Mouse (Mus musculus) gastrocnemius, postnatal 4 days (tissue): ENCODE measurements around the gene Pmp22. TPM values are rescaled to one million over a fixed set of nuclear protein-coding genes. Genes with fewer than 3 reads are reported as not detected.
A peak's percentile ranks its signal among the peaks of the same experiment; 100 is the strongest.

Experiments
- DNase-seq, 2 experiments: peaks; one replicate each; pipeline ENCODE4 v3.0.0; 2021 to 2022; ENCODE audit warnings: low spot score in 2 of 2, mixed read lengths in 2 of 2
- long read RNA-seq, 2 experiments: library from polyadenylated mRNA; stranded (forward); transcript quantifications; one replicate each; pipeline ENCODE4 v2.0.0; 2021
- total RNA-seq, 2 experiments: library from RNA; stranded (reverse); gene quantifications; 2 replicates each; pipeline ENCODE4 v1.2.3; 2021

The Pmp22 gene
- total RNA-seq, result 100 to 1,000 TPM; 370 to 372 TPM
- long read RNA-seq, experiment 1, transcript Pmp22-201 (5 exons, 1,800 nt), result major isoform, 585 of 1,689 reads
- long read RNA-seq, experiment 1, transcript Pmp22-204 (5 exons, 1,822 nt), result minor isoform, 190 of 1,689 reads
- long read RNA-seq, experiment 1, transcript Pmp22-202 (4 exons, 733 nt), result minor isoform, 42 of 1,689 reads
- long read RNA-seq, experiment 1, transcript Pmp22-203 (5 exons, 723 nt), result minor isoform, 7 of 1,689 reads
- long read RNA-seq, experiment 1, partial matches to known transcripts, result 305 of 1,689 reads
- long read RNA-seq, experiment 1, other reads (novel, unspliced or antisense), result 560 of 1,689 reads
- long read RNA-seq, experiment 2, transcript Pmp22-202 (4 exons, 733 nt), result minor isoform, 28 of 747 reads
- long read RNA-seq, experiment 2, transcript Pmp22-201 (5 exons, 1,800 nt), result major isoform, 361 of 747 reads
- long read RNA-seq, experiment 2, transcript Pmp22-204 (5 exons, 1,822 nt), result minor isoform, 66 of 747 reads
- long read RNA-seq, experiment 2, partial matches to known transcripts, result 8 of 747 reads
- long read RNA-seq, experiment 2, other reads (novel, unspliced or antisense), result 280 of 747 reads

DNA sequence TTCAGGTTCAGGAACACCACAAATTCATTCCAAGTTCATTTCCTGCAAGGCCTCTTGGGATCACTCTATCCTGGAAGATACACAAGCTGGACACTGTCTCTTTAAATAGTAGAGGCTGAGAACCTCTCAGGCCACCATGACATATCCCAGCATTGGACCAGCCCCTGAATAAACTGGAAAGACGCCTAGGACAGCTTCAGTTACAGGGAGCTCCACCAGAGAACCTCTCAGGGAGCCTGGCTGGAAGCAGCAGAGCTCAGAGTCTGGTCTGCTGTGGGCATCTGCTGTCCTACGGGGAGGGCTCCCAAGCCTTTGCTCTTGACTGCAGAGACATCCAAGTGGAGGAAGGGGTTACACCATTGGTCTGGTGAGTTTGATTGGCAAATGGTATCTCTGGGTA lies at the start of gene Pmp22:
Gene Pmp22 (plus strand): TSS at position 199 of the 400 bp plus-strand sequence.
- peak in 1 of 2 experiments; percentile 48 for DNase-seq

DNA sequence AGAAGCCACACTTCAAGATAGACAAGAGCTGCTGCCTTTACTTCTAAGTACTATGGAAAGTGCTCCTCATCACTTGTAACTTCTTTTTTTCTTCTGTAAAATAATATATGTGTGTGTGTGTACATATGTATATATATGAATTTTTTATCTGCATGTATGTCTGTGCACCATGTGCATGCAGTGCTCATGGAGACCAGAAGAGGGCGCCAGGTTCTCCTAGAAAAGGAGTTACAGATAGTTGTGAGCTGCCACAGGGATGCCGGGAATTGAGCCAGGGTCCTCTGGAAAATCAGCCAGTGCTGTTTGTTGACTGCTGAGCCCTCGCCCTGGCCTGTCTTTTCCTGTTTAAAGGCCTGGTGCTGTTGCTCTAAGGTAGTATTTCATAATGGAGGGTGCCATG lies 44.2 kb upstream of the Pmp22 start:
- DNase-seq, result no peak

DNA sequence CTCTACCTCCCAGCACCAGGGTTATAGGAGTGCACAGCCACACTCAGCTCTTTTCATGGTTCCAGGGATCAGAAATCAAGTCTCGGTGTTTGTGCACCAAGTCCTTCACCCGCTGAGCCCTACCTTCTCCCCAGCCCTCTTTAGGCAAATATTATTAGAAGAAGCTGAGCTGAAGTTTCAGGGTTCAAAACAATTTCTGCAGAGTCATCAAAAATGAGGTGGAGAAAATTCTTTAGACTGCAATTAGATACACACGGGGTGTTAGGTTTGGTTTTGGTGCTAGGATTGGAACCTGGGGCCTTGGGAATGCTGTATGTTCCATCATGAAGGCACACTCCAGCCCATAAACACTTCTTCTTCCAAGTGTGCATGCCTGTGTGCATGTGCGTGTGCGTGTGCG lies 40.1 kb upstream of the Pmp22 start:
- DNase-seq, result no peak

DNA sequence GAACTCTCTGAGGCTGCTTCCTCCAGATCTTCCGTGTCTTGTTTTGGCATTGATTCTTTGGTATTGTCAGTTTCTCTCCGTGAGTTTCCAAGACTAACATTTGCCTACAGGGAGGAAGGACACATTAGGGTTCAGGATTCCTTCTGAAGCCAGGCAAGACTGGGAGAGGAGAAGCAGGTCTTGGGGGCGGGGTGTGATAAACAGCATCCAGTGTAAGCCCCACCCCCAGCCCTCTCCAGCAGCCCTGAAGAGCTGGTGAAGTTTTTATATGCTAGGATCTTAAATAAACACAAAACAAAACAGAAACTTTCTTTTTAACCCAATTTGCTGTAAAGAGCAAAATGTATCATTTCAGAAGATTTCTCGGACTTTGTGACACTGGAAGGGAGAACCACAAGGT lies 38.6 kb upstream of the Pmp22 start:
- no peak for DNase-seq

DNA sequence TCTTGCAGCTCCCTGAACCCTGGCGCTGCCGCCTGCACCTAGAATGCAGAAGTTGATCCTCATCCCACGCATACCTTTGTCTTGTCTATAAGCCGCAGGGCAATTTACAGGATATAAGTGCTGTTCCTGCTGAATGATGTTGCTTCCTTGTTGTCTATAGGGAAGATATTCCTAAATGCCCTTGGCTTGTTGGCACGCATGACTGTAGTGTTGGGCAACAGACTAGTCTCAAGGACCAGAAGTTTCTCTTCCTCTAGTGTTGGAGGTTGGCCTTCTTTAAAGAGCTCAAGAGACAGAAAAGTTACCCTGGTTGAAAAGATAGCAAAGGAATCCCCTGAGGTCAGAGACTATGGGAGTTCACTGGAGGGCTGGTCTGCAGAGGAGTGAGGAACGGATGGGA lies 37.8 kb upstream of the Pmp22 start:
- DNase-seq, result no peak

DNA sequence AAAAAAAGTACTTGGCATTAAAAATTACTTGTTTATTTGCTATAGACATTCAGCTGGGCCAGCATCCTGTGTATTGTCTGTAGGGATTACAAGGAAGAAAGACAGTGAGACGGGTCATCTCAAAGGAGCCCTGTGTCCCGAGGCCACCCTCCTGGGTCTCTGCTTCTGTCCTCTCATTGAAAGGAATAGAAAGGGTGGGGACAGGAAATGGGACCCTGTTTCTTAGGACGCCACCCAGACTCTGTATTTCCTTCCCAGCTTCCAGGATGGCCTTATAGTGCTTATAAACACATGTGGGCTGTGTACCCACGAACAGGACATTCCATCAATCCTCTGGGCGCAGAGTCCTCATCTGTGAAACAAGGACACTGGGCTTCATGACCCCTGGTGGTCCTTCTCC lies 36.5 kb upstream of the Pmp22 start:
- no peak for DNase-seq

DNA sequence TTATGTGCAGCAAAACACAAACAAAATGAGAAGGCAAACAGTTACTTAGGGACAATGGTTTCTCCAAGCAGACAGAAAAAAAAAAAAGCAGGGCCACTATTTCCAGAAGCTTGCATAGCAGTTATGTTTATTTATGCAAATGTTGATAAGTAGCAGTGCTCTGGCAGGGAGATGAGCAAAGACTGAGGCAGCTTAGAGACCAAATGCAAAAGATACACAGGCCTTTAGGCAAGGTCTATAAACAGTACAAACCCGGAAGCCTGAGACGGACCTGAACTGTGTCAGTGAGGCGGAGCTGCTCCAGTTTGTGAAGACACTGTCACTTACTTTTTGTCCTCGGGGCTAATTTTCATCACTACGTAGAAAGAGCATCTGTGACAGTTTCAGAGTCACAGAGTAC lies 35.2 kb upstream of the Pmp22 start:
- no peak for DNase-seq

DNA sequence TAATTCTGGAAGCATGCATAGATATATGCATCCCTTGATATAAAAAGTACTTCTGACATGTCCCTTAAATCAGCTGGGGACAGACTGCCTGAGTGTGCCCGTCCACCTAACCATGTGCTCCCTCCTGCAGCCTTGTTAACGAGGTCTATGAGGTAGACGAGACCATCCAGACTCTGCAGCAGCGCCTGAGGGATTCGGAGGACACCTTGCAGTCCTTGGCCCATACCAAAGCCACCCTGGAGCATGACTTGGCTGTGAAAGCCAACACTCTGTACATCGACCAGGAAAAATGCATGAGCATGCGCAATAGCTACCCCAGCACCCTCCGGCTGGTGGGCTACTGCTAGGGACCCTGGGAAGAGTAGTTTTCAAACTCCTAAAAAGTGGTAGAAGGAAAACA lies 34.3 kb upstream of the Pmp22 start:
- no peak for DNase-seq

DNA sequence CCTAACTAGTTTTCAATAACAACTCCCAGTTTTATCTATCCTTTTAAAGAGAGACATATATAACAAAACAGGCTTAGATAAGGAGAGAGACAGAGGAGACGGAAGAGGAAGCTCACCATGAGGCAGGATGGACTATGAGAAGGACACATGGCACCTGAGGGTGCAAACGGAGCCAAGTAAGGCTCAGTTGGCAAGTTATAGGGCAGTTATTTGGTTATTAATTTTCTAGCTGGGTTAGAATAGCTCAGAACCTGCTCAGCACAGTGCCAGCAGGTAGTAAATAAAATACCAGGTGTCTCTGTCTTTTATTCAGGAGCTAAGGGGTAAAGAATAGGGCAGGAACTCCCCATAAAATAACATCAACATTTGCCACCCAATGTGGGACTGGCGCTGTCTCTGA lies 30.8 kb upstream of the Pmp22 start:
- no peak for DNase-seq

DNA sequence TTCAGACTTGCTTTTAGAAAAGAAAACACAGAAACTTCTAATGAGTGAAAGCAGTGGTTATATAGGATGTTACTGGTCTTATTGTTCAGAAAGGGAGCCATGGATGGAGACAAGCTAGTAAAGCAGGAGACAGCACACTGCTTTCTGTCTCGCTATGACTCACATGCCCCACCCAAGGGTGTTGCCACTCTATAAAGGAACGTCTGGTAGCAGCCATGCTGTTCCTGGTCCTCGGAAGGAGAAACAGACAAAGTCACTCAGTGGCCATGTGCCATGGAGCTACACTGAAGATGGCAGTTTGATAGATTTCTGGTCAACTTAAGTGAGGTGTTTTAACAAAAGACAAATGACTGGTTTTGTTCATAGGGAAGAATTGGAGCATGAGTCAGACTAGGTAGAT lies 29.4 kb upstream of the Pmp22 start:
- DNase-seq, result no peak

DNA sequence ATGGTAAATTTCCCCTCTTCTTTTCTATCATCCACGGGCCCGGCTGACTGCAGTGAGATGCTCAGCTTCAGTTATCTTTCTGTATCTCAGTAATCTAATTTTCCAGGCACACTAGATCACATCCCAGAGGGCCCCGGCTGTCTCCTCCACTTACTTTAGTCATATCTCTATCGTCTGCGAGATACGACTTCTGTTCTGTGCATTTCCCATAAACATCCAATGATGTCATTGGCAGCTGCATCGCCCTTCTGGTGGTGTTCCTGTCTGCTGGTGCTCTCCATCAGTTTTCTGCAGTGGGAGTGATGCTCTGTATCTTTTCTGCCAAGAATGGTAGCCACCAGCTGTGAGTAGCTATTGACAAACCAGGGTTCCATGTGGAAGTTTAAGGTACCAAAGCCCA lies 25.5 kb upstream of the Pmp22 start:
- DNase-seq, result no peak

DNA sequence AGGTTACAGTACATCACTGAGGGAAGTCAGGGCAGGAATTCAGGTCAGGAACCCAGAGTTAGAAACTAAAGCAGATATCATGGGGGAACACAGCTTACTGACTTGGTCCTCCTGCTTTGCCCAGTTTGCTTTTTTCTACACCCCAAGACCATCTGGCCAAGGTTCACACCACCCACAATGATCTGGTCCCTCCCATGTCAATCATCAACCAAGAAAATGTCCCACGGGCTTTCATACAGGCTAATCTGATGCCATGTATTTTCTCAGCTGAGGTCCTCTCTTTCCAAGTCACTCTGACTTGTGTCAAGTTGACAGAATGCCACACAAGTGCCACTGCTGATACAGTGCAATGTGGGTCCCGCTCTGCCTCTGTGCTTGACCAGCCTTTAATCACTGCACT lies 24.8 kb upstream of the Pmp22 start:
- no peak for DNase-seq

DNA sequence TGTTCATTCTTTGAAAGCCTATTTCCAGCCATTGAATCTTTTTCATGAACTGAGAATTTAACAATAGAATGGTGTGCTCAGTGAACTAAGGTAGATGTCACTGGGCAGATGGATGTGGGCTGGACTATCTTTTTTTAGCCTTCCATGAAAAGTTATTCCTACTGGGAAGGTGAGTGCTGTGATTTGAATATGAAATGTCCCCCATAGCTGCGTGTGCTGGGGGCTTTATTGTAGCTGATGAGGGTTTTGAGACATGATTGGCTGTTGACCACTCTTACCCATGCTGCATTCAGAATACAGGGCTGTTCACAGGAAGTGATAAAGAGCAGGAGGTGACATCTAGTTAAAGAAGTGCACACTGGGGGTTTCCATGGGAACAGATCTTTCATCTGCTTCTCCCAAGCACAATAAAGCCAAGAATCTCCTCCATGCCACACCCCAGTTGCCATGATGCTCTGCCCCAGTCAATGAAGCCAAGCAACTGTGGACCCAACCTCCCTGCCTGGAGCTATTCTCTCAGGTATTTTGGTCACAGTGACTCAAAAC lies 19.5 kb upstream of the Pmp22 start:
- no peak for DNase-seq

DNA sequence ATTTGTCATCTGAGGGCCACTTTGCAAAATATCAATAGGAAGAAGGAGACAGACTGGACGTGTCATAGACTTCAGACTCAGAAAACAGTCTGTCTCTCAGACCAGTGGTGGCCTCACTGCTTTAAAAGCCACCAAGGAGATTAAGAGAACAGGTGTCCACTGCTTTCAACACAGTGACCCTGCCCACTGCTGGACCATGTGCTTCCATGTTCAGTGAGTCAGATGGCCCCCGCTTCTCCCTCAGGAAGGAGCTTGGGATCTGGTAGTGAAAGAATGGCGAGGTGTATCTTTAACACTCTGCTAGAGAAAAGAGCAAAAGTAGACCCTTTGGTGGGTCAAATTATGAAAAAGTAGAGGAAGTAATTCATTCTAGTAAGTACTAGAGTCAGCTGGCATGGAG lies 18.5 kb upstream of the Pmp22 start:
- no peak for DNase-seq

DNA sequence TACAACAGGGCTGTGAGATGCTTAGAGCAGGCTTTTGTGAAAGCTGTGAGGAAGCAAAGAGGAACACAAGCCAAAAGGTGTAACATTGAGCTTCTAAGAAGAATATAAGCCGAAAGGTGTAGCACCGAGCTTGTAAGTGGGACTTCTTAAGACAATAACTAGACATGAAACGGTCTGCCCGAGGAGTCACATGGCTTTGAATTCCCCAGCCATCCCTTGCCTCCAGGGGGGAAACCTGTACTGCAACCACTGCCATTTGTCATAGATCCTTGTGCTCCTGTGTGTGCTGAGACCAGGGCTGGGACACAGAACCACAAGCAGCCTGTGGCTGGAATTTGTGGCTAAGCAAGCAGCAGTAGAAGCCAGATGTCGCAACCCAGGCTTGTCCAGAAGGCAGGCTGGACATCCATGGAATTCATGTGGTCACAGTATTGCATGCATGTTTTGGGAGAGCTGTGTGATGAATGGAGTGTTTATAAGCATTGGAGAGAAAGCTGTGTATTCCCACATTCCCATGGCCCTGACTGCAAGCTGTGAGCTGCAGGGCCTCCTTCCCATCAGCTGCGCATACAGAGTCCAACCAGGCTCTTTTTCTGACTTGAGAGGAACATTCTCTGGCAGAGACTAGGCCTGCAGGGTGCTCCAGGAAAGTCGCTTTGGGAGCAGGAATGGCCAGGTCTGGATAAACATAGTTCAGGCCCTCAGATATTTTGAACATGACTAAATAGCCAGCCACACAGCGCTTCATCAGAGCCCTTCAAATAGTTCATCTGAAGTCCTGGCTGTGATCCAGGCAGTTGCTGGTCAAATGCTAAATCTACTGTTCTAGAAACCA lies 13.8 kb upstream of the Pmp22 start:
- DNase-seq, result peak; percentile 27 to 77

DNA sequence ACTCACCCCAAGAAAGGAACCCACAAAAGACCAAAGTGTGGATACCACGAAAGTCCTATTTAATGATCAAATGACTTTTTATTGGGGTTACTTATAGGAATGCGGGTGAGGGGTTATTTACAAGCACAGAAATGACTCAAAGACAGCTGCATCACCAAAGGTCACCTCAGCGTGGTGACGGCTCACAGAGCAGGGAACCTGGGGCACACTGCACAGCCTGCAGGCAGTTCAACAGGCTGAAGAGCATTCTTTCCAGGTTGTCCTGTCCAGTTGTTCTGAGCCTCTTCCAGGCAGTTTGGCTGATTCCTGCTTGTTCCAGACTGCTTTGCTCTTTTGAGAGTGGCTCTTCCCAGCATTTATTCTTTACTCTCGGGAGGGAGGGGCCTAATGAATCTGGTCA lies 12.1 kb upstream of the Pmp22 start:
- DNase-seq, result no peak

DNA sequence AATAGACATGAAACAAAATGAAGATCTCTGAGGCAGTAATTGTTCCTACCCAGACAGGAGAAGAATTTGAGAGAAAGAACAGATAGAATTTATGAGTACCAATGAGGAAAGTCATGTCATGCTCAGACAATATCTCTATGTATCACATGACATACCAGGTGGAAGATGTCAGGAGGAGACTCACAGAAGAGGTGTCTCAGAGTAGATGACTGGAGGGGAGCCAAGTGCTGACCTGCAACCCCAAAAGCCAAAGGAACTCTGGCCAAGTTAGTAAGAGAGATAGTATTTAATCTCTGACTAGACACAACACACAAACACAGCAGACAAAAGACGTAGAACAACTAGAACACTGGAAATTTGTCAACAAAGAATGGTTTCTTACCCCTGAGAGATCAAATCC lies 11.5 kb upstream of the Pmp22 start:
- DNase-seq, result no peak

DNA sequence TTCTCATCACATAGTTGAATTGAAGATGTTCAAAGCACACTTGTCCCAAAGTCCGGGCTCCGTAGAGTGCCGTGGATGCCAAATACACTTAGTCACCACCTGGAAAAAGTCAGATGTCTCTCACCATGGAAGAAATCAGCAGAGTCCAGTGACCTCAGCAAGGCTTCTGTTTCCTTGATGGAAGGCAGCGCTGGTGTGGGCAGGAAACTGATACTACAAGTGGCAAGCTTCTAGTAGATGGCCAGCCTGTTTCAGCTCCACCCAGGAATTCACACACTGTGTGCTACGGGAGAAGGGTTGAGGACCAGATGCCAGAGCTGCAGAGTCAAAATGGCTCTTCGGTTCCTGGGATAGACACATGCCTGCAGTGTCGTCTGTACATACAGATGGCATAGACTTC lies 9.0 kb upstream of the Pmp22 start:
- DNase-seq, result no peak

DNA sequence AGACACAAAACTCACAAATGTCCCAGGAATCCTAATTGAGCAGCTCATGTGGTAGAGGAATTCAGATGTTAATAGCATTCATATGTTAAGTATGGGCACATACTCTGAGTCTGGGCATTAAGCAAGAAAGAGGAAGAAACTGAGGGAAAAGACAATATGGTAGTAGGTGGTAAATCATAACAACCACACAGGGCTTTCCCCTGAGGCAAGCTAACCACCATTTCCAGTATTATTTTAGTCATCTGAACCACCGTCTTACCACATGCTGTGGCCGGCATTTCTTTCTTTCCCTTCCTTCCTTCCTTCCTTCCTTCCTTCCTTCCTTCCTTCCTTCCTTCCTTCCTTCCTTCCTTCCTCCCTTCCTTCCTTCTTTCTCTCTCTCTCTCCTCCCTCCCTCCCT lies 6.5 kb upstream of the Pmp22 start:
- no peak for DNase-seq

DNA sequence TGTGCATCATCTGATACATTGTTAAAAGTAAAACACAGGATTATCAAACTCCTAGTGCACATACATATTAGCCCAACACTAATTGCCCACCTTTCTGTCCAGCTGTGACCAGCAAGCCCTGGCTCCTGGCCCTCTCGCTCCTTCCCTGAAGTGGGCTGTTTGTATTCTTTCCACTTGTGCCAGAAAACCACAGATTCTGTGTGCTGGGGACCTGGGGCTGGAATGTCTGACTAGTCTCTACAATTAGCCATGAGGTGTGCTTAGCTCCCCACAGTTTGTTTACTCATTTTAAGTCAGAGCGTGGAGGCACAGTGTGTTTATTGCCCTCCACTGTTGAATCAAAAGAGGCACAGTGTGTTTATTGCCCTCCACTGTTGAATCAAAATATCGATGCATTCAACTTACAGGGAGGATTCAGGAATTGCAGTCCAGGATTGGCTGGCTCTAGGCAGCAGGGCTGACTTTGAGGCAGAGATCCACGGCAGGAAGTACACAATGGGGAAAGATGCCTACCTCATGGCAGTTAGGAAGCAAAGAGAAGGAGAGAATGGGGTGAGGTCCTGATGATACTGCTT lies 5.9 kb upstream of the Pmp22 start:
- no peak for DNase-seq

DNA sequence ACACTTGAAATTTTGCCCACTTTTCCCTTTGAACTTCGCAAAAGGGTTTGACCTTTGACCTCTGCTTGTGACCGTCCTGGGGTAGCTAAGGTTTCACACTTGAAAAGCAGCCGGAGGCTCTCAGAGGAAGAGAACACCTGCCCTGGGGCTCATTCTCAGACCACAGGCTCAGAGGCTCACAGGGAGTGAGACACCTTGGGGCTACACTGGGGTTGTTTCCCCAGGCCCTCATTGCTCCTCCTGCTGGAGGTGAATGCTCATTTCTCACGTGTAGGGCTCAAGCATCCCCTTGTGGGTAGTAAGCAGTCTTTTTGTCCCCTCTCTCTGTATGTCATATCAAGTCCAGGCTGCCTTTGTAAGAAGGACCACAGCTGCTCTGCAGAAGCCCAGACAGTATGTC lies 4.5 kb upstream of the Pmp22 start:
- DNase-seq, result no peak
